In the genomic region with DNA sequence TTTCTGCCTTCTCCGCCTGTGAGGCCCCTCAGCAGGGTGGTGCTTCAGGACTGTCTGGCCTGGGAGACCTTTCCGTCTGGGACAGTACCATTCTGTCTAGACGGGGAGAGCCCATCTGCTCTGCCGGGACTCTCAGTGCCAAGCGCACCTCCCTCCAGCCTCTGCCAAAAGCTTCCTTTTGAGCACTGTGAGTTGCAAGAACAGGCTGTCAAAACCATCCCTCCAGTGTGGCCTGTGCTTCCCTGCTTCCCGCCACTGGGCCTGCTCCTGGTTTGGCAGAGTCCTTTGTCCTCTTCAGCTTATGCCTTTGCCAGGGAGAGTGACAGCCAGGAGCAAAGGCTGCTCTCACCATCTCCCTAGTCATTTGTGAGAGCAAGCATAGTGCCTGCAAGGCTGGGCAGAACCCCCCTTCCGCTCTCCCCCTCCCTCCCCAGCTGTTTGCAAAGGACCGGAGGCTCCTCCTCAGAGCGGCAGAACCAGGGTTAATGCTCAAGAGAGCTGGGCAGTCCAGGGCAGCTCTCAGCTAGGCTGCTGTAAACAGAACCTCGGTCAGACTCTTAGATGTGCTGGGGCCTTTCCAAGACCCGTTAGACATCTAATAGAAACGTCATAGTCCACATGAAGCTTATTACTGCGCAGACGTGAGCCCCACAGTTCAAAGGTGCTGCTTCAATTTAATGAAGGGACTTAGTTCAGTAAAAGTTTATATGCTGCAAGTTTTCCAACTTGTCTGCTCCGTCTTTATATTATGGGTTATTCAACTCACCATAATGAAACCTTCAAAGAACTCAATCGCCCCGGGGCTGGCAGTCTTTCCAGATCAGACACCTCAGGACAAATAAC, we compare ENCODE assay signal across 8 mouse cellular contexts.
DNase-seq lines count a peak whose midpoint lies in the region; ATAC-seq and TF ChIP-seq lines count a peak whose summit lies in the region.

No protein-coding gene starts in this region.

- H3K4me1 ChIP-seq in heart, embryonic 16.5 days (ENCODE audit: control insufficient read depth, insufficient read depth, low read length) = peaks cover 13% of the 10 kb centered on the region
- H3K4me1 ChIP-seq in kidney, embryonic 15.5 days = peaks cover 21% of the 10 kb centered on the region
- peaks cover 2% of the 10 kb centered on the region; the same call in 1 of the 2 replicates for H3K4me1 ChIP-seq in lung, adult 2 months (ENCODE audit: control insufficient read depth, insufficient read depth, low read length)

- peak; percentile 12 for DNase-seq in adrenal gland, postnatal 14 days
- DNase-seq in adrenal gland, adult (ENCODE audit: inconsistent age in 2 of 2, low spot score in 1 of 2) = no peak
- peak; percentile 30 for DNase-seq in fibroblast of lung, adult 2 months (ENCODE audit: low read depth)
- DNase-seq in lung, adult 2 months = peak; percentile 8
- peak; percentile 76 for DNase-seq in retina, embryonic 14.5 days (ENCODE audit: low spot score)
- no peak for DNase-seq in adrenal gland, postnatal 25 days

- no peaks in the 10 kb centered on the region for H3K36me3 ChIP-seq in heart, embryonic 16.5 days (ENCODE audit: control insufficient read depth, insufficient read depth)
- no peaks in the 10 kb centered on the region for H3K36me3 ChIP-seq in kidney, embryonic 15.5 days

- WGBS in heart, embryonic 16.5 days = 19% methylated on average over 17 of the region's 17 CpGs
- WGBS in kidney, embryonic 15.5 days = 7% methylated on average over 17 of the region's 17 CpGs
- 18% methylated on average over 17 of the region's 17 CpGs for WGBS in lung, adult 2 months

- no peak for TF ChIP-seq POLR2A in lung, adult 2 months (IDR thresholded peaks at IDR 0.05; ENCODE audit: borderline replicate concordance, extremely low read depth, low read depth, low read length)

- peak overlapping the region; percentile 17 for H3K4me2 ChIP-seq in heart, embryonic 16.5 days (ENCODE audit: low read depth, low read length)
- peak overlapping the region; percentile 43 for H3K4me2 ChIP-seq in kidney, embryonic 15.5 days

- peak; percentile 80 for ATAC-seq in heart, embryonic 16.5 days (replicated peaks; ENCODE audit: extremely low read depth, insufficient read depth, low FRiP score)
- peak; percentile 93 for ATAC-seq in kidney, embryonic 15.5 days (replicated peaks; ENCODE audit: low FRiP score)

- peak overlapping the region; percentile 44 for H3K9ac ChIP-seq in heart, embryonic 16.5 days (ENCODE audit: low read length)
- no peak overlapping the region for H3K9ac ChIP-seq in kidney, embryonic 15.5 days

- H3K27me3 ChIP-seq in heart, embryonic 16.5 days (ENCODE audit: control insufficient read depth, insufficient read depth, low read length) = no peaks in the 10 kb centered on the region
- H3K27me3 ChIP-seq in kidney, embryonic 15.5 days = 0 out of 2 replicates have a peak, but pooled peaks cover 2% of the 10 kb centered on the region

- no peak for TF ChIP-seq CTCF in lung, adult 2 months (IDR thresholded peaks at IDR 0.05; ENCODE audit: insufficient read depth, low read length)

- no peak overlapping the region for H3K4me3 ChIP-seq in heart, embryonic 16.5 days (ENCODE audit: low read length)
- H3K4me3 ChIP-seq in kidney, embryonic 15.5 days (replicated peaks) = no peak overlapping the region
- H3K4me3 ChIP-seq in lung, adult 2 months (replicated peaks; ENCODE audit: extremely low read depth, low read depth, low read length) = no peak overlapping the region

- H3K27ac ChIP-seq in heart, embryonic 16.5 days (ENCODE audit: low read length) = peak overlapping the region; percentile 51
- peak overlapping the region; percentile 88 for H3K27ac ChIP-seq in kidney, embryonic 15.5 days

- H3K9me3 ChIP-seq in heart, embryonic 16.5 days (replicated peaks; ENCODE audit: control insufficient read depth, low read length) = no peaks in the 10 kb centered on the region
- H3K9me3 ChIP-seq in kidney, embryonic 15.5 days (replicated peaks) = no peaks in the 10 kb centered on the region

Comparison
In these comparisons a context has a peak if more than half of its experiments do, and no peak if none do; other contexts are left out.
1. DNase-seq: peak in adrenal gland, postnatal 14 days (single experiment), fibroblast of lung, adult 2 months (single experiment), lung, adult 2 months (single experiment) and retina, embryonic 14.5 days (single experiment); none in adrenal gland, adult (0 of 2) and adrenal gland, postnatal 25 days (single experiment).